Mouse (Mus musculus): ENCODE data around the gene Sult2b1. TPM values are rescaled to one million over a fixed set of nuclear protein-coding genes. Genes with fewer than 3 reads are reported as not detected.

Sult2b1 gene
- polyA plus RNA-seq, 1 experiment from 2014 or later = 5.9 TPM

DNA sequence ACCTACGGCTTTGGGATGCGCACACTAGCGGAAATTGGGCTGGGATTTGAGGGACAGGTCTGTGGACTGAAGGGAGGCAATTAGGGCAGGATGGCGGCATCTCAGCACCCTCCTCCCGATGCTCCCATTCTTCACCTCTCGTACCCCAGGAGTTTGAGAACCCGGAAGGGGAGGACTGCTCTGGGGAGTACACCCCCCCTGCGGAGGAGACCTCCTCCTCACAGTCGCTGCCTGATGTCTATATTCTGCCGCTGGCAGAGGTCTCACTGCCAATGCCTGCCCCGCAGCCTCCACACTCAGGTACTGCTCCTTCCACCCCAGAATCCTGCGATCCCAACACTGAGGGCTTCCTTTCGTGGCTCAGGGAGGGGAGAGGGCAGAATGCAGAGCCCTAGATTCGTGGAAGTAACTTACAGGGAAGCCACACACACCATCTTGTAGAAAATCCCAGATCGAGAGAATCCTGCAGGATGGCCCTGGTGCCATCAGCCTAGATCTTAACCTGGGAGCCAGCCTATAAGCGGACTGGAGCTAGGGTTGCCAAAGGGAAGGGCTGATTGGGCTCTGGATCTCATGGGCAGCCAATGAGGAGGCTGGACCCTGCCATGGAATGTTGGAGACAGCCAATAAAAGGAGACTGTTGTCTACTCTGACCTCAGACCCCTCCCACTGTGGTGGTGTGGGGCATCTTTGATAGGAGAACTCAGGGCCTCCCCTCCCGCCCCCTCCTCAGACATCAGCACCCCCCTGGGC, 2.4 kb upstream of the Sult2b1 start:
- ATAC-seq (ENCODE audit: insufficient read depth) (peak; percentile 45), DNase-seq (peak; percentile 69)
- TF ChIP-seq CTCF (IDR thresholded peaks at IDR 0.05; ENCODE audit: low read depth) = no peak
- Histone ChIP-seq H3K27me3 (ENCODE audit: insufficient read depth, low read length) (0 out of 2 replicates have a peak, but pooled peaks cover 7% of the 10 kb centered on the region), H3K9ac (no peak overlapping the region; the same call in 1 of the 2 replicates), H3K4me3 (ENCODE audit: low read depth, low read length) (peak overlapping the region; percentile 58), H3K9me3 (ENCODE audit: low read depth, low read length) (no peaks in the 10 kb centered on the region), H3K4me2 (peak overlapping the region; percentile 92), H3K36me3 (ENCODE audit: insufficient read depth) (peaks cover 15% of the 10 kb centered on the region; the same call in 1 of the 2 replicates), H3K27ac (ENCODE audit: low read depth) (no peak overlapping the region), H3K4me1 (ENCODE audit: insufficient read depth) (peaks cover 11% of the 10 kb centered on the region; the same call in 1 of the 2 replicates)
- WGBS = 12% methylated on average over 17 of the region's 17 CpGs

DNA sequence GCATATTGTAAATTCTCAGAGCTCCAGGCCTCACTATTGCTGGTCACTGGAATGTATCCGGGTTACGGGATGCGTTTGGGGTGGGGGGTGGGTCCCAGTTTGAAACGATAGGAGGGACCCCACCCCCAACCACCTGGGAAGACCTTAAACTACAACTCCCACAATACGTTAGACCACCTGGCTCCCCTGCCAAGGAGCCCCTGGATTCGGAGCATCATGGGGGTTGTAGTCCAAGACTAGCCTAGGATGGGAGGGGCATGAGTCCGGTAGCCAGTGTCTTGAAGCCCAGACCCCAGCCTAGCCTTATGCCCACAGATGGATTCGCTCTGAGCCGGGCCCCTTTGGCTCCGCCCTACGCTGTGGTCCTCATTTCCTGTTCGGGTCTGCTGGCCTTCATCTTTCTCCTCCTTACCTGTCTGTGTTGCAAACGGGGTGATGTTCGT, 1.7 kb upstream of the Sult2b1 start:
- WGBS = under 1% methylated on average over 14 of the region's 14 CpGs
- no peaks in the 10 kb centered on the region for H3K9me3 ChIP-seq (ENCODE audit: low read depth, low read length)
- TF ChIP-seq CTCF (IDR thresholded peaks at IDR 0.05; ENCODE audit: low read depth) = no peak
- no peak overlapping the region for H3K27ac ChIP-seq (ENCODE audit: low read depth)
- H3K27me3 ChIP-seq (ENCODE audit: insufficient read depth, low read length) = 0 out of 2 replicates have a peak, but pooled peaks cover 7% of the 10 kb centered on the region
- ATAC-seq (ENCODE audit: insufficient read depth) (peak; percentile 50; the same call in 1 of the 2 replicates), DNase-seq (peak; percentile 80)
- peak overlapping the region; percentile 58 for H3K4me3 ChIP-seq (ENCODE audit: low read depth, low read length)
- peaks cover 13% of the 10 kb centered on the region; the same call in 1 of the 2 replicates for H3K36me3 ChIP-seq (ENCODE audit: insufficient read depth)
- peak overlapping the region; percentile 54; the same call in 1 of the 2 replicates for H3K9ac ChIP-seq
- peak overlapping the region; percentile 92 for H3K4me2 ChIP-seq
- H3K4me1 ChIP-seq (ENCODE audit: insufficient read depth) = peaks cover 11% of the 10 kb centered on the region; the same call in 1 of the 2 replicates

DNA sequence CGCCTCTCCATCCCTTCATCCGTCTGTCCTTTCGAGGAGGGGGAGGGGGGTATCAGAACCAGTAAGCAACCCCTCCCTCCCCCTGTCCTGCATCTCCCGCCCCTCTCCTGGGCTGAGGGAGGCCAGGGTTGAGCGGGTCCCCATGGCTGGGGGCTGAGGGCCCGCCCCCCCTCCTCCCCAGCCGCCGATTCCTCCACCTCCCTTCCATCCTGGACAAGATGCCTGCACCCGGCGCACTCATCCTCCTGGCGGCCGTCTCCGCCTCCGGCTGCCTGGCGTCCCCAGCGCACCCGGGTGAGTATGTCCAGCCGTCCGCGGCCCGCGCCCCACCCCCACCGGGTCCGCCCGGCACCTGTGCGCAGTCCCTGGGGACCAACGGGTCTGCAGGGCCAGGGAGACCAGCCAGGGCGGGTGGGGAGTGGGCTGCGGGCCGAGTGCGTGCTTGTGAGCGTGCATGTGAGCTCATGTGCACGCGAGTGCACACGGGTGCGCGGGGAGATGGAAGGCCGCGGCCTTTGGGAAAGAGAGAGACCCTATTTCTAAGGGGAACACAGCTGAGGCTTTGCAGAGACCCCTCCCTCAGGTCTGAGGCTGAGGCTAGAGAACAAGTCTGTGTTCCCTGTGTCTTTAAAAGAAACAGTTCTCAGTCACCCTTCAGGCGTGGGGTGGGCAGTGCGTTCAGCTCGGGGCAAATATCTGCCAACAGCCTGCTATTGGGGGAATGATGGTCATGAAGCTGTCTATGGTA, 1.1 kb upstream of the Sult2b1 start:
- Histone ChIP-seq H3K27me3 (ENCODE audit: insufficient read depth, low read length) (0 out of 2 replicates have a peak, but pooled peaks cover 7% of the 10 kb centered on the region), H3K4me2 (peak overlapping the region; percentile 92), H3K9me3 (ENCODE audit: low read depth, low read length) (no peaks in the 10 kb centered on the region), H3K9ac (peak overlapping the region; percentile 54), H3K4me1 (ENCODE audit: insufficient read depth) (peaks cover 11% of the 10 kb centered on the region; the same call in 1 of the 2 replicates), H3K4me3 (ENCODE audit: low read depth, low read length) (peak overlapping the region; percentile 58), H3K36me3 (ENCODE audit: insufficient read depth) (peaks cover 12% of the 10 kb centered on the region; the same call in 1 of the 2 replicates), H3K27ac (ENCODE audit: low read depth) (no peak overlapping the region)
- ATAC-seq (ENCODE audit: insufficient read depth) (peak; percentile 25), DNase-seq (no peak)
- TF ChIP-seq CTCF (IDR thresholded peaks at IDR 0.05; ENCODE audit: low read depth) = peak; percentile 5; the same call in 1 of the 2 replicates
- WGBS = under 1% methylated on average over 41 of the region's 42 CpGs

DNA sequence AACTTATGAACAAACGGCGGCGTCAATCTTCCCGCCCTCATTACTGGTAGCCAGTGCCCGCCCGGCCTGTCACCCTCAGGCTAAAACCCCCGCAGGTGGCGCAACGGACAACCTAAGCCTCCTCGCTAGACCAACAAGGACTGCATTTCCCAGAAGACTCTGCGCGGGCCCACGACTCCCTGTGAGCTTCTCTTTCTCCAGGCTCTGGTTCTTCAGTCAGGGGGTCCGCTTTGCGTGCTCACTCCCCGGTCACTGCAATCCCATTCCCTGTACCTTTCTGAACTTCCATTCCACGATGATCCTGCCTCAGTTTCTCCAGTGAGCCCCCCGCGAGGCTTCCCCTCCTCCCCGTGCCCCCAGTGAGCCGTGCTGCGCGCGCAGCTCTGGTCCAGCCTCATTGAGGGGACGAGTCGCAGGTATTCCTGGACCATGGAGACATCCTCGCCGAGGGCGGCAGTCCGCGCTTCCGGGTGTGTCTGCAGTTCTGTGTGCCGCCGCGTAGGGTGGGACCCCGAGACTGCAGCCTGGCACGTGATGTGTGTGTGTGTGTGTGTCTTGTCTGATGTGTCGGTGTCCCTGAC, 868 bp downstream of the Sult2b1 start, which contains the start of gene Lmtk3:
Gene Lmtk3 (plus strand): TSS at position 228 of the 581 bp plus-strand sequence.
- 1% methylated on average over 38 of the region's 38 CpGs for WGBS
- Histone ChIP-seq H3K4me1 (ENCODE audit: insufficient read depth) (peaks cover 16% of the 10 kb centered on the region; the same call in 1 of the 2 replicates), H3K36me3 (ENCODE audit: insufficient read depth) (0 out of 2 replicates have a peak, but pooled peaks cover 3% of the 10 kb centered on the region), H3K27me3 (ENCODE audit: insufficient read depth, low read length) (peaks cover 11% of the 10 kb centered on the region; the same call in 1 of the 2 replicates), H3K4me3 (ENCODE audit: low read depth, low read length) (peak within 1 kb of the TSS; percentile 58), H3K9ac (peak within 1 kb of the TSS; percentile 54), H3K4me2 (peak within 1 kb of the TSS; percentile 92), H3K27ac (ENCODE audit: low read depth) (0 out of 2 replicates have a peak within 1 kb of the TSS, but pooled peaks have one; percentile 1), H3K9me3 (ENCODE audit: low read depth, low read length) (no peaks in the 10 kb centered on the region)
- ATAC-seq (ENCODE audit: insufficient read depth) (peak; percentile 38), DNase-seq (peak; percentile 80)
- TF ChIP-seq CTCF (IDR thresholded peaks at IDR 0.05; ENCODE audit: low read depth) = peak; percentile 44

DNA sequence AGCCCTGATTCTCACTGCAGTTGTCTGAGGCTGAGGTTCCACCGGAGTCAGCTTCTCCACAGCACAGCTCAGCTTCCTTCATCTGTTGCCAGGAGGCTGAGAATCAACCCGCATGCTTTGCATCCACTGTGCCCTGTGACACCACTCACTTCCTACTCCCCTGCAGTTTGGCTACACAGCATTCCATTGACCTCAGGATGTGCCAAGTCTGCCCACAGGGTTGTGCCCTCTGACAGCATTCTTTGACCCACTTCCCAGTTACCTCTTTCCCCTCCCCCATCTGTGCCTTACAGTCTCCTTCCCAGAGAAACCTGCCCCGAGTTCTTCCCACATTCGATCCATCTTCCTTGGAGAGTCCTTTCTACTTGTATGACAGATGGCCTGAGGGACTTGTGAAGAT, 2.2 kb downstream of the Sult2b1 start:
- Histone ChIP-seq H3K27ac (ENCODE audit: low read depth) (no peak overlapping the region), H3K9ac (no peak overlapping the region), H3K4me2 (no peak overlapping the region), H3K27me3 (ENCODE audit: insufficient read depth, low read length) (peaks cover 11% of the 10 kb centered on the region; the same call in 1 of the 2 replicates), H3K4me1 (ENCODE audit: insufficient read depth) (peaks cover 16% of the 10 kb centered on the region; the same call in 1 of the 2 replicates), H3K36me3 (ENCODE audit: insufficient read depth) (no peaks in the 10 kb centered on the region), H3K4me3 (ENCODE audit: low read depth, low read length) (no peak overlapping the region), H3K9me3 (ENCODE audit: low read depth, low read length) (no peaks in the 10 kb centered on the region)
- no peak for DNase-seq
- no peak for ATAC-seq (ENCODE audit: insufficient read depth)
- WGBS = 57% methylated on average over 4 of the region's 4 CpGs
- no peak for TF ChIP-seq CTCF (IDR thresholded peaks at IDR 0.05; ENCODE audit: low read depth)

DNA sequence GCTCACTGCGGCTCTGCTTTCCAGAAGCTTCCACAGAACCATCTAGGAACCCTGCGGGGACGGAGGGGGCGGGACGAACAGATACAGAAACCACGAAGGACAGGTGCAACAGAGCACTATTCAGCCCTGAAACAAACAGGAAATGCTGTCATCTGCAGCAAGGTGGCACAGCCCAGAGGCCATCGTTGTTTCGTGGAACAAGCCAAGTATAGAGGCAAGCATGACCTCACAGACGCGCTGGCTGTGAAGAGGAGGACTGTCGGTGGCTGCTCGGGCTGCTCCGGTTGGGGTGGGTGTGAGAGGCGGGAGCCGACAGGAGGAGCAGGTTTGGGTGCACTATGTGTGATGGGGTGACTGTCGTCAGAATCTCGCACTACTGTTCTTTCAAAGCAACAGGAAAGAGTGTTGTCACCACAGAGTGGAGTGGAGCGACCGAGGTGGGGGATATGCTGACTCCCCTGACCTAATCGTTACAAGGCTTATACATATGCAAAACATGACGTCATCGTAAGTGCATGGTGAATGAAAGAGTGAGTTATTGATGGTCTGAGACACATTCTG, 5.3 kb downstream of the Sult2b1 start:
- no peak for DNase-seq
- WGBS = 17% methylated on average over 22 of the region's 22 CpGs
- Histone ChIP-seq H3K27me3 (ENCODE audit: insufficient read depth, low read length) (peaks cover 4% of the 10 kb centered on the region; the same call in 1 of the 2 replicates), H3K4me1 (ENCODE audit: insufficient read depth) (peaks cover 8% of the 10 kb centered on the region; the same call in 1 of the 2 replicates), H3K27ac (ENCODE audit: low read depth) (no peak overlapping the region), H3K9me3 (ENCODE audit: low read depth, low read length) (no peaks in the 10 kb centered on the region; the same call in 1 of the 2 replicates), H3K4me3 (ENCODE audit: low read depth, low read length) (no peak overlapping the region), H3K9ac (no peak overlapping the region), H3K4me2 (peak overlapping the region; percentile 36), H3K36me3 (ENCODE audit: insufficient read depth) (no peaks in the 10 kb centered on the region)
- no peak for ATAC-seq (ENCODE audit: insufficient read depth)
- TF ChIP-seq CTCF (IDR thresholded peaks at IDR 0.05; ENCODE audit: low read depth) = no peak
